Mouse (Mus musculus): ENCODE data around the gene Vhl. TPM values are rescaled to one million over a fixed set of nuclear protein-coding genes. Genes with fewer than 3 reads are reported as not detected.

The Vhl gene
- polyA plus RNA-seq, 1 experiment = 13.6 TPM

GRCm38 (mm10) chr6:113612258-113612969 is 11.3 kb upstream of the Vhl start:
- peaks cover 78% of the 10 kb centered on the region for H3K36me3 ChIP-seq (ENCODE audit: control insufficient read depth, insufficient read depth)
- no peaks in the 10 kb centered on the region for H3K27me3 ChIP-seq (ENCODE audit: control insufficient read depth, insufficient read depth, insufficient read length)
- no peak overlapping the region for H3ac ChIP-seq (ENCODE audit: control insufficient read depth, insufficient read length, low read depth)
- peaks cover 66% of the 10 kb centered on the region for H3K79me3 ChIP-seq (ENCODE audit: low read depth)
- H3K79me2 ChIP-seq (ENCODE audit: control insufficient read depth, insufficient read depth) = peaks cover 76% of the 10 kb centered on the region
- H3K4me3 ChIP-seq (ENCODE audit: insufficient read depth, poor library complexity, severe bottlenecking) = no peak overlapping the region
- TF ChIP-seq MYOG (IDR thresholded peaks at IDR 0.05; ENCODE audit: control insufficient read depth, extremely low read depth, insufficient read length) = no peak
- TF ChIP-seq MYOD1 (IDR thresholded peaks at IDR 0.05; ENCODE audit: control insufficient read depth, insufficient read length, low read depth) = no peak
- no peak for TF ChIP-seq FOSL1 (IDR thresholded peaks at IDR 0.05; ENCODE audit: insufficient read depth, low read length, poor library complexity, severe bottlenecking)
- TF ChIP-seq USF1 (IDR thresholded peaks at IDR 0.05; ENCODE audit: low read depth) = no peak
- TF ChIP-seq CTCF (IDR thresholded peaks at IDR 0.05; ENCODE audit: control insufficient read depth, insufficient read depth, insufficient read length) = no peak
- TF ChIP-seq CEBPB (IDR thresholded peaks at IDR 0.05; ENCODE audit: low read depth) = no peak
- no peak for TF ChIP-seq MAX (IDR thresholded peaks at IDR 0.05)

- Histone ChIP-seq H3K79me2 (ENCODE audit: control insufficient read depth, insufficient read depth) (peaks cover 58% of the 10 kb centered on the region), H3K36me3 (ENCODE audit: control insufficient read depth, insufficient read depth) (peaks cover 73% of the 10 kb centered on the region), H3ac (ENCODE audit: control insufficient read depth, insufficient read length, low read depth) (no peak overlapping the region), H3K27me3 (ENCODE audit: control insufficient read depth, insufficient read depth, insufficient read length) (no peaks in the 10 kb centered on the region), H3K4me3 (ENCODE audit: insufficient read depth, poor library complexity, severe bottlenecking) (no peak overlapping the region), H3K79me3 (ENCODE audit: low read depth) (peaks cover 50% of the 10 kb centered on the region)
- no peak for TF ChIP-seq MYOG (IDR thresholded peaks at IDR 0.05; ENCODE audit: control insufficient read depth, extremely low read depth, insufficient read length)
- TF ChIP-seq MAX (IDR thresholded peaks at IDR 0.05) = no peak
- no peak for TF ChIP-seq USF1 (IDR thresholded peaks at IDR 0.05; ENCODE audit: low read depth)
- no peak for TF ChIP-seq CTCF (IDR thresholded peaks at IDR 0.05; ENCODE audit: control insufficient read depth, insufficient read depth, insufficient read length)
- no peak for TF ChIP-seq MYOD1 (IDR thresholded peaks at IDR 0.05; ENCODE audit: control insufficient read depth, insufficient read length, low read depth)
- no peak for TF ChIP-seq FOSL1 (IDR thresholded peaks at IDR 0.05; ENCODE audit: insufficient read depth, low read length, poor library complexity, severe bottlenecking)
- no peak for TF ChIP-seq CEBPB (IDR thresholded peaks at IDR 0.05; ENCODE audit: low read depth)
Observed at GRCm38 (mm10) chr6:113614152-113614551, 9.6 kb upstream of the Vhl start.

GRCm38 (mm10) chr6:113614997-113615396 is 8.8 kb upstream of the Vhl start:
- Histone ChIP-seq H3K79me3 (ENCODE audit: low read depth) (peaks cover 42% of the 10 kb centered on the region), H3K4me3 (ENCODE audit: insufficient read depth, poor library complexity, severe bottlenecking) (no peak overlapping the region), H3K79me2 (ENCODE audit: control insufficient read depth, insufficient read depth) (peaks cover 50% of the 10 kb centered on the region), H3K36me3 (ENCODE audit: control insufficient read depth, insufficient read depth) (peaks cover 68% of the 10 kb centered on the region), H3ac (ENCODE audit: control insufficient read depth, insufficient read length, low read depth) (no peak overlapping the region), H3K27me3 (ENCODE audit: control insufficient read depth, insufficient read depth, insufficient read length) (no peaks in the 10 kb centered on the region)
- TF ChIP-seq MYOG (IDR thresholded peaks at IDR 0.05; ENCODE audit: control insufficient read depth, extremely low read depth, insufficient read length) (no peak), MAX (IDR thresholded peaks at IDR 0.05) (no peak), MYOD1 (IDR thresholded peaks at IDR 0.05; ENCODE audit: control insufficient read depth, insufficient read length, low read depth) (no peak), USF1 (IDR thresholded peaks at IDR 0.05; ENCODE audit: low read depth) (no peak), CEBPB (IDR thresholded peaks at IDR 0.05; ENCODE audit: low read depth) (no peak), FOSL1 (IDR thresholded peaks at IDR 0.05; ENCODE audit: insufficient read depth, low read length, poor library complexity, severe bottlenecking) (no peak), CTCF (IDR thresholded peaks at IDR 0.05; ENCODE audit: control insufficient read depth, insufficient read depth, insufficient read length) (no peak)

- H3K79me2 ChIP-seq (ENCODE audit: control insufficient read depth, insufficient read depth) = peaks cover 45% of the 10 kb centered on the region
Observed at GRCm38 (mm10) chr6:113615489-113615888, 8.3 kb upstream of the Vhl start.

GRCm38 (mm10) chr6:113623386-113623785 is 373 bp upstream of the Vhl start:
- Histone ChIP-seq H3ac (ENCODE audit: control insufficient read depth, insufficient read length, low read depth) (no peak overlapping the region), H3K79me2 (ENCODE audit: control insufficient read depth, insufficient read depth) (peaks cover 39% of the 10 kb centered on the region), H3K27me3 (ENCODE audit: control insufficient read depth, insufficient read depth, insufficient read length) (no peaks in the 10 kb centered on the region), H3K36me3 (ENCODE audit: control insufficient read depth, insufficient read depth) (peaks cover 9% of the 10 kb centered on the region), H3K79me3 (ENCODE audit: low read depth) (peaks cover 21% of the 10 kb centered on the region), H3K4me3 (ENCODE audit: insufficient read depth, poor library complexity, severe bottlenecking) (peak overlapping the region; percentile 55)
- TF ChIP-seq MYOD1 (IDR thresholded peaks at IDR 0.05; ENCODE audit: control insufficient read depth, insufficient read length, low read depth) (no peak), USF1 (IDR thresholded peaks at IDR 0.05; ENCODE audit: low read depth) (no peak), CTCF (IDR thresholded peaks at IDR 0.05; ENCODE audit: control insufficient read depth, insufficient read depth, insufficient read length) (no peak), CEBPB (IDR thresholded peaks at IDR 0.05; ENCODE audit: low read depth) (no peak), MAX (IDR thresholded peaks at IDR 0.05) (no peak), FOSL1 (IDR thresholded peaks at IDR 0.05; ENCODE audit: insufficient read depth, low read length, poor library complexity, severe bottlenecking) (no peak), MYOG (IDR thresholded peaks at IDR 0.05; ENCODE audit: control insufficient read depth, extremely low read depth, insufficient read length) (no peak)

More at GRCm38 (mm10) chr6:113615489-113615888, 8.3 kb upstream of the Vhl start:
- H3K27me3 ChIP-seq (ENCODE audit: control insufficient read depth, insufficient read depth, insufficient read length) = no peaks in the 10 kb centered on the region
- peaks cover 38% of the 10 kb centered on the region for H3K79me3 ChIP-seq (ENCODE audit: low read depth)
- H3K36me3 ChIP-seq (ENCODE audit: control insufficient read depth, insufficient read depth) = peaks cover 65% of the 10 kb centered on the region
- TF ChIP-seq FOSL1 (IDR thresholded peaks at IDR 0.05; ENCODE audit: insufficient read depth, low read length, poor library complexity, severe bottlenecking) (no peak), USF1 (IDR thresholded peaks at IDR 0.05; ENCODE audit: low read depth) (no peak), CEBPB (IDR thresholded peaks at IDR 0.05; ENCODE audit: low read depth) (no peak), MYOD1 (IDR thresholded peaks at IDR 0.05; ENCODE audit: control insufficient read depth, insufficient read length, low read depth) (no peak), MAX (IDR thresholded peaks at IDR 0.05) (no peak), CTCF (IDR thresholded peaks at IDR 0.05; ENCODE audit: control insufficient read depth, insufficient read depth, insufficient read length) (no peak), MYOG (IDR thresholded peaks at IDR 0.05; ENCODE audit: control insufficient read depth, extremely low read depth, insufficient read length) (no peak)
- no peak overlapping the region for H3ac ChIP-seq (ENCODE audit: control insufficient read depth, insufficient read length, low read depth)
- no peak overlapping the region for H3K4me3 ChIP-seq (ENCODE audit: insufficient read depth, poor library complexity, severe bottlenecking)
